Mouse (Mus musculus): ENCODE measurements around the gene Gm20696. TPM values are rescaled to one million over a fixed set of nuclear protein-coding genes. Genes with fewer than 3 reads are reported as not detected.

The Gm20696 gene
- total RNA-seq, 2 experiments from 2014 or later = 9.0 to 9.2 TPM

GRCm38 (mm10) chr6:99273177-99273576, 393.4 kb downstream of the Gm20696 start:
- no peak for TF ChIP-seq CTCF (IDR thresholded peaks at IDR 0.05)
- intact Hi-C loops (cut with DNase I) = no loop called here

GRCm38 (mm10) chr6:99272174-99272573, 394.4 kb downstream of the Gm20696 start:
- TF ChIP-seq CTCF (IDR thresholded peaks at IDR 0.05) = no peak
- Histone ChIP-seq H3K27ac (no peak overlapping the region), H3K4me3 (no peak overlapping the region)
- no peak for DNase-seq (ENCODE audit: extremely low spot score in 1 of 2, low spot score in 2 of 2)
- intact Hi-C loops (cut with DNase I) = no loop called here

More at GRCm38 (mm10) chr6:99273177-99273576, 393.4 kb downstream of the Gm20696 start:
- Histone ChIP-seq H3K4me3 (no peak overlapping the region), H3K27ac (no peak overlapping the region)
- DNase-seq (ENCODE audit: extremely low spot score in 1 of 2, low spot score in 2 of 2) = no peak

- intact Hi-C loops (cut with DNase I) = no loop called here
- no peak for TF ChIP-seq CTCF (IDR thresholded peaks at IDR 0.05)
- no peak overlapping the region for H3K27ac ChIP-seq
- no peak overlapping the region for H3K4me3 ChIP-seq
- DNase-seq (ENCODE audit: extremely low spot score in 1 of 2, low spot score in 2 of 2) = no peak
These were observed 394.9 kb downstream of the Gm20696 start for GRCm38 (mm10) chr6:99271741-99272140.

GRCm38 (mm10) chr6:99269921-99270320, 396.7 kb downstream of the Gm20696 start:
- intact Hi-C loops (cut with DNase I) = loop anchor here (5.0 to 10.0 kb wide), 5 partner anchors 243 to 1165 kb away; partner anchors contain the start of gene Foxp1
- TF ChIP-seq CTCF (IDR thresholded peaks at IDR 0.05) = no peak
- no peak overlapping the region for H3K4me3 ChIP-seq
- DNase-seq (ENCODE audit: extremely low spot score in 1 of 2, low spot score in 2 of 2) = peak; percentile 18 to 28
- no peak overlapping the region for H3K27ac ChIP-seq

DNA sequence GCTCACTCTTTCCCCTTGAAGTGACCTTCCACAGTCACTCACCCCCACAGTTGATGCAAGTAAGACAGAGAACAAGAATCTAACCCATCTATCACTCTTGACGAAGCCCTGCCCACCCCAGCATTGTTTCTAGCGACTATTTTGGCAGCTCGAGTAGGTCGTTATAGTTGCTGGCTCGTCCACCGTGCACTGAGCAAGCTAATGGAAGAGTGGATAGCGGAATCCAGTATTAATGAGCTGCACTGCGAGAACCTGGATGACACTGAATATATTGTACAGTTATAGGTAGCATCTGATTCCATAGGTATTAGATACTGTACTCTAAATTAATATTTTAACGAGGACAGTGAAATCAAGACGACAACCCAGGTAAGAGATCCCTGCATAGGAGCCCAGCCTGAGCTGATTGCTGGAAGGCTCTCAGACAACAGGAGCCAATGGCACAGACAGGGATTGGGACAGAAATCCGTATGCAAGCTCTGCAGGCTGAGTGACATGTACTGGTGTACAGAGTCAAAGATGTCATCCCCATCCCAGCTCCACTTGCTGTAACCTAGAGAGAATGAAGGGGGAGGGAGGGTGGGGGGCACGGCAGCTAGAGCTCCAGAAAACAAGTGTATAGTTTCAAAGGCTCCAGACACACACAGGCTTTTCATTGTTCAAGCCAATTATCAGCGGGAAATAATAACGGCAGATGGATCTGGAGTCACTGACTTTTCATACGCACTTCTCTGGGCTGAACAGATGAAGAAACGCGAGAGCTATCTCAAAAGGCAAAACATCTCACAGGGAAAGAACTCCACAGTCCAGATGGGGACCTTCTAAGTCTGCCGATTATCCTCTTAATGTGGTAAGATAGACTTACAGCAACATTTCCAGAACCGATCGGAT, 398.2 kb downstream of the Gm20696 start:
- intact Hi-C loops (cut with DNase I) = loop anchor here (5.0 to 10.0 kb wide), 5 partner anchors 241 to 1164 kb away; partner anchors contain the start of gene Foxp1
- no peak for TF ChIP-seq CTCF (IDR thresholded peaks at IDR 0.05)
- no peak for DNase-seq (ENCODE audit: extremely low spot score in 1 of 2, low spot score in 2 of 2)
- Histone ChIP-seq H3K4me3 (no peak overlapping the region), H3K27ac (no peak overlapping the region)

DNA sequence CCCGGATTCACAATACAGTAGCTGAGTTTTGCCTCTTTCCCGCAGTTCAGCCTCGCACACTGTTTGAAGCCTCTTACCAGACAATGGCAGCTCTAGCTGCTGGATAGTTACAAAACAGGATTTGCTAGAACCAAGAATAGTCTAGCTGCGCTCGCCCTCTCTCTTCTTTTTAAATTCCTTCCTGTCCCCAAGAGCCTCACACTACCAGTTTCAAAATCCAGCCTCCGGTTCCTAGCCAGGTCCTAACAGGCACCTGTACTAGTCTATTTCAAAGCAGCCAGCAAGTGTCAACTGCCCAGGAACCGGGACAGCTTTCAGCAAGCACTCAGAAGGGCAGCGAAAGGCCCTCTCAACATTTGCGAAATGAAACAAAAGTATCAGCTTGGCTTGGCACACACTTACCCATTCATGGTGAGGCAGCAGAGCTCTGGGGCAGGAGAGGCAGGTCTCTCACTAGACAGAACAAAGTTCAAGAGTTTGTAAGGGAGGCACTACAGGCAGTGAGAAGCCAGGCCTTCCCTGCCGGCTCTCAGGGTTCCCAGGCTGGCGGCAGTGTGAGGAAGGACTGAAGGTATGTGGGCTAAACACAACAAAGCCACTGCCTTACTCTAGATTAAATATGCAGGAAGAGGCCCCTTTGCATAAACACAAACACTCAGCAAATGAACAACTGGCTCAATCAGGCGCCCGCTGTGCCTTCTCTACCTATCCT, 400.5 kb downstream of the Gm20696 start:
- intact Hi-C loops (cut with DNase I) = loop anchor here (5.0 to 10.0 kb wide), 5 partner anchors 239 to 1161 kb away; partner anchors contain the start of gene Foxp1
- H3K4me3 ChIP-seq = 0 out of 2 replicates have a peak overlapping the region, but pooled peaks have one; percentile 11
- TF ChIP-seq CTCF (IDR thresholded peaks at IDR 0.05) = no peak; the same call in 1 of the 2 replicates
- peak overlapping the region; percentile 83 for H3K27ac ChIP-seq
- DNase-seq (ENCODE audit: extremely low spot score in 1 of 2, low spot score in 2 of 2) = peak in 1 of 2 experiments; percentile 20

DNA sequence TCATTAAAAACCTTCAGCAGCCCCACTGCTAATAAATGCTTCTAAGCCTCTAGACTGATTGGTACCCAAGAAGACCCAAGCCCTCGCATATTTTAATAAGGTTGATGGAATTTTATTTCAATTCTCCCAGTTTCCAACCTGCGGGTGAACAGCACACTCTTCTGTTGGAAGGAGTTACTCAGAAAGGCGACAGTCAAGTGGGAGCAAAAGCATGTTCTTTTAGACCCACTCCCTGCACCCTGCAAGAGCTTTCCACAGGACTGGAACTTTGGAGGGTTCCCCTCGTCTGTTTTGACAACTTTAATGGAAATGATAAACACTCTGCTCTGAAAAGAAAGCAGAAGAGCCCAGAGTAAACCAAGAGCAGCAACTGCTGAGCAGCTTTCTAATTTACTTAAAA, 401.4 kb downstream of the Gm20696 start:
- no peak for DNase-seq (ENCODE audit: extremely low spot score in 1 of 2, low spot score in 2 of 2)
- Histone ChIP-seq H3K4me3 (no peak overlapping the region), H3K27ac (peak overlapping the region; percentile 83)
- TF ChIP-seq CTCF (IDR thresholded peaks at IDR 0.05) = peak; percentile 31
- intact Hi-C loops (cut with DNase I) = loop anchor here (5.0 to 10.0 kb wide), 5 partner anchors 238 to 1160 kb away; partner anchors contain the start of gene Foxp1

GRCm38 (mm10) chr6:99264192-99265093, 402.2 kb downstream of the Gm20696 start:
- no peak for TF ChIP-seq CTCF (IDR thresholded peaks at IDR 0.05)
- intact Hi-C loops (cut with DNase I) = loop anchor here (5.0 to 10.0 kb wide), 5 partner anchors 237 to 1160 kb away; partner anchors contain the start of gene Foxp1
- Histone ChIP-seq H3K4me3 (no peak overlapping the region), H3K27ac (no peak overlapping the region)
- no peak for DNase-seq (ENCODE audit: extremely low spot score in 1 of 2, low spot score in 2 of 2)

GRCm38 (mm10) chr6:99263886-99264185, 402.8 kb downstream of the Gm20696 start:
- no peak for TF ChIP-seq CTCF (IDR thresholded peaks at IDR 0.05)
- Histone ChIP-seq H3K27ac (no peak overlapping the region), H3K4me3 (no peak overlapping the region)
- intact Hi-C loops (cut with DNase I) = loop anchor here (10.0 kb wide), 2 partner anchors 739 to 1159 kb away; no protein-coding TSS in a partner anchor
- no peak for DNase-seq (ENCODE audit: extremely low spot score in 1 of 2, low spot score in 2 of 2)

- intact Hi-C loops (cut with DNase I) = loop anchor here (10.0 kb wide), 2 partner anchors 738 to 1158 kb away; no protein-coding TSS in a partner anchor
- H3K4me3 ChIP-seq = no peak overlapping the region
- DNase-seq (ENCODE audit: extremely low spot score in 1 of 2, low spot score in 2 of 2) = no peak
- no peak for TF ChIP-seq CTCF (IDR thresholded peaks at IDR 0.05)
- no peak overlapping the region for H3K27ac ChIP-seq
These were observed 403.3 kb downstream of the Gm20696 start for GRCm38 (mm10) chr6:99263061-99263885.

Measured in left cerebral cortex, adult 2 months (tissue).